Mouse (Mus musculus): ENCODE measurements around the gene Tsacc. TPM values are rescaled to one million over a fixed set of nuclear protein-coding genes. Genes with fewer than 3 reads are reported as not detected.

The Tsacc gene
- polyA plus RNA-seq (2015; fragmentation: Nextera tagmentation; extraction: Ambion mirVana): 8.7 and 9.9 TPM in 2 replicates

DNA sequence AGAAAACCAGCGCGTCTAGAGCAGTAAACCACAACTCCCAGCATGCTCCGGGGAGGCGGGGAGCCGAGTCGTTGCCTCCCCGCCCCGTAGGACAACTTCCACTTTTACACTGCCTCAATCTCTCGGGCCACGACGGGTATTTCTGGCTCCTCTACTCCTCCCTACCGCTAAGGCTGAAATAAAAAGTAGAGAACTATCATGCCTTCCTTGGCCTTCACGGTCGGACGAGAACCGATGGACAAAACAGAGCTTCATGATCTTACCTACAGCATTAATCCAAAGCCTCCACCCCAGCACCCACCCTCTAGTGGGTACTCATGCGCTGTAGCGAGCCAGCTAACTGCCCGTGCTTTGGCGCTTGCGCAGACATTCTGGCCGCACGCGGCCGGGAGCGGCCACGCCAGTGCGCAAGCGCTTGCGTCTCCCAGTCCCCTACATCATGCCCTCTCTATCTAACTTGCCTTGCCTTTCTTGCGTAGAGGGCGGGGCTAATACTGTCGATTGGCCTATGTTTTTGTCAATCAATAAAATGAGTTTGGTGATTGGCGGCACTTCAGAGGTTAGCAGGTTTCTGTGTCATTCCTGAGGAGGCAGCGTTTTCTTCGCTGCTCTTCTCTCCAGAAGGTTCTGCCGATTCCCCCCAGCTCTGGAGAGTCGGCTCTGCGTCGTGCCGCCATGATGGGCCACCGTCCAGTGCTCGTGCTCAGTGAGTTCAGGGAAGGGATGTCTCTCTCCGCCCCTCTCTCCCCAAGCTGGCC lies at the start of gene Tsacc, which contains the start of gene Cct3:
Gene Tsacc, minus strand, starts transcription at position 439 of the 758 bp plus-strand sequence.
Gene Cct3, plus strand, starts transcription at position 556 of the 758 bp plus-strand sequence.
- H3K4me2 ChIP-seq: peak within 1 kb of the TSS; percentile 68
- H3K36me3 ChIP-seq (replicated peaks): peaks cover 23% of the 10 kb centered on the region
- peak; percentile 99 for ATAC-seq (replicated peaks)
- no peaks in the 10 kb centered on the region for H3K27me3 ChIP-seq (replicated peaks)
- H3K9ac ChIP-seq: peak within 1 kb of the TSS; percentile 89
- H3K4me3 ChIP-seq: peak within 1 kb of the TSS; percentile 73
- peak within 1 kb of the TSS; percentile 92 for H3K27ac ChIP-seq
- no peaks in the 10 kb centered on the region for H3K9me3 ChIP-seq
- H3K4me1 ChIP-seq: peaks cover 21% of the 10 kb centered on the region
- under 1% methylated on average over 44 of the region's 44 CpGs for WGBS

DNA sequence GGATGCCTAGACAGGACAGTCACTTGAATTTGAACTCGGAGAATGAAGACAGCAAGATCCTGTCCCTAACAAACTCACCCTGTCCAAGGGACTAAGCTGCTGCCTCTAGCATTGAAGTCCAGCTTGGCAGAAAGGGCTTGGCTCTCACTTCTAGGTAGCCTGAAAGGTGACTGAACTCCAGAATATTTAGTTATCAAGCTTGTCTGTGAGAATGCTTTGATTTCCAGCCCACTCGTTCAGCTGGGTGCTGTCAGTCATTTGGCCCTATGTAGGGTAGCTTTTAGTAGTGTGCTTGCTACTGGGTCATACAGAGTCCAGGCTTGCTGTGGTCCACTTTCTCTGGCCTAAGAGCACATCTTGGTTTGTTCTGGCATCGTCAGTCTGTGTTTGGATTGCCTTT lies 42.2 kb upstream of the Tsacc start:
- H3K9me3 ChIP-seq: no peaks in the 10 kb centered on the region
- no peak overlapping the region for H3K27ac ChIP-seq
- 82% methylated on average over 3 of the region's 3 CpGs for WGBS
- no peak for ATAC-seq (replicated peaks)
- H3K27me3 ChIP-seq (replicated peaks): no peaks in the 10 kb centered on the region
- H3K9ac ChIP-seq: no peak overlapping the region
- H3K4me2 ChIP-seq: no peak overlapping the region
- peaks cover 28% of the 10 kb centered on the region for H3K4me1 ChIP-seq
- no peak overlapping the region for H3K4me3 ChIP-seq
- peaks cover 24% of the 10 kb centered on the region for H3K36me3 ChIP-seq (replicated peaks)

GRCm38 (mm10) chr3:88338316-88338715 lies 41.5 kb upstream of the Tsacc start:
- WGBS: 92% methylated on average over 7 of the region's 7 CpGs
- Histone ChIP-seq H3K36me3 (replicated peaks) (peaks cover 17% of the 10 kb centered on the region), H3K27ac (no peak overlapping the region), H3K4me1 (peaks cover 28% of the 10 kb centered on the region), H3K9ac (no peak overlapping the region), H3K27me3 (replicated peaks) (no peaks in the 10 kb centered on the region), H3K4me3 (no peak overlapping the region), H3K4me2 (no peak overlapping the region), H3K9me3 (no peaks in the 10 kb centered on the region)
- no peak for ATAC-seq (replicated peaks)

DNA sequence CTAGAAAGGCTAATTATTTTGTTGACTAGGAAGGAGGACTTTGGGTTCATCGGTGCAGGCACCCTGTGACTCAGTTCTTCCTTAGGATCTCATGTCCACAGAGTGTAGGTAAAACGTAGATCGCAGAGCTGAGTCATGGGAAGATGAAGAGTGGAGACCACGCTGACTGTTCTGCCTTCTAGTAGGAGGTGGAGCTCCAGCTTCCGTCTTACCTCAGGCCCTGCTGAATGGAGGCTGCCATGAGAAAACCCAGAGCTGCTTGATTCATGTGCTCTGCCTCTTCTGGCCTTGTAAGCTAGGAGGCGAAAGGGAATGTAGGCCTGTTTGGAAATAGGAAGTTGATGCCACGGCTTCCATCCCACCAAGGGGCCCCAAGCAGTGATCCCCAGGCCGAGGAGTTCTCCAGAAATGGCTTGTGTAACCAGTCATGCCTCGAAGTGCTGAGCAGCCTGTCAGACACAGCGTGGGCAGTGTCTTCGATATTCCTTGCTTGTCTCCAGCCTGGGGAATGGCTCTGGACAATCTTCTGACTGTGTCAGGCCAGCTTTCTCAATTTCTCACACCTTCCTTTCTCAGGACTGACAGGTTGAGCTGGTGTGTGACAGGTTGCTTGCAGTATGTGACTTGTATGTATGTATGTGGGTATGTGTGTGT lies 40.7 kb upstream of the Tsacc start:
- no peak overlapping the region for H3K27ac ChIP-seq
- peaks cover 28% of the 10 kb centered on the region for H3K4me1 ChIP-seq
- H3K4me2 ChIP-seq: peak overlapping the region; percentile 68
- WGBS: 87% methylated on average over 11 of the region's 11 CpGs
- H3K27me3 ChIP-seq (replicated peaks): no peaks in the 10 kb centered on the region
- H3K36me3 ChIP-seq (replicated peaks): peaks cover 9% of the 10 kb centered on the region
- no peaks in the 10 kb centered on the region for H3K9me3 ChIP-seq
- H3K4me3 ChIP-seq: peak overlapping the region; percentile 92
- ATAC-seq (replicated peaks): no peak
- no peak overlapping the region for H3K9ac ChIP-seq

- Histone ChIP-seq H3K9me3 (no peaks in the 10 kb centered on the region), H3K9ac (peak within 1 kb of the TSS; percentile 97), H3K4me1 (peaks cover 28% of the 10 kb centered on the region), H3K27me3 (replicated peaks) (no peaks in the 10 kb centered on the region), H3K4me3 (peak within 1 kb of the TSS; percentile 92), H3K4me2 (peak within 1 kb of the TSS; percentile 80), H3K27ac (peak within 1 kb of the TSS; percentile 97), H3K36me3 (replicated peaks) (no peaks in the 10 kb centered on the region)
- peak; percentile 96 for ATAC-seq (replicated peaks)
- 1% methylated on average over 55 of the region's 66 CpGs for WGBS
Observed at GRCm38 (mm10) chr3:88336058-88337013, 39.5 kb upstream of the Tsacc start, which contains the start of the genes Tmem79 and Smg5. Gene Tmem79, minus strand, starts transcription at chr3:88336148. Gene Smg5, plus strand, starts transcription at chr3:88336260.

DNA sequence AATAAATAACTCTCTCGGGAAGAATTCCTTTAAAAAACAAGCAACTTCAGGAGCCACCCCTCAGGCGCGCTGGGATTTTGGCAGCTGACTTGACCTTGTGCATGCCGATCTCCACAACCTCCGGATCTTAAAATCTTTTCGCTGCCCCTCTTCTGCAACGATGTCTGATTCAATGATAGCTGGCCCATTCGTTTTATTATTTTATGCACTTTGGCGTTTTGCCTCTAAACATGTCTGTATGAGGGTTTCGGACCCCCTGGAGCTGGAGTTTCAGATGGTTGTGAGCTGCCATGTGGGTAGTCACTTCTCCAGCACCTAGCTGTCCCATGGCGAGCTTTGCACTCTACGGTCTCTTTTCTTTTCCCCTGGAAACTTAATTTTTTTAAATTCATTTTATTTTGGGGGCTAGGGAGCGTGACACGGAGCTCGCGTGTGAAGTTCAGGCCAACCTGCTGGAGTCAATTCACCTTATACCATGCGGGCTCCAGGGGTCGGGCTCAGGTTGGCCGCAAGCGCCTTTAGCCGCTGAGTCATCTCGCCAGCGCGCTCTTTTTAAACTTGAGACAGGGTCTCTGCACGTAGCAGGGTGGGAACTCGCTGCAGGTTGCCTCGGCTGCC lies 38.7 kb upstream of the Tsacc start:
- ATAC-seq (replicated peaks): peak; percentile 77
- H3K27ac ChIP-seq: peak overlapping the region; percentile 97
- H3K4me2 ChIP-seq: peak overlapping the region; percentile 80
- no peaks in the 10 kb centered on the region for H3K9me3 ChIP-seq
- no peaks in the 10 kb centered on the region for H3K36me3 ChIP-seq (replicated peaks)
- H3K4me3 ChIP-seq: peak overlapping the region; percentile 92
- peak overlapping the region; percentile 54 for H3K9ac ChIP-seq
- WGBS: 1% methylated on average over 27 of the region's 27 CpGs
- H3K4me1 ChIP-seq: peaks cover 28% of the 10 kb centered on the region
- no peaks in the 10 kb centered on the region for H3K27me3 ChIP-seq (replicated peaks)

- no peak for ATAC-seq (replicated peaks)
- Histone ChIP-seq H3K36me3 (replicated peaks) (no peaks in the 10 kb centered on the region), H3K27ac (no peak overlapping the region), H3K4me3 (peak overlapping the region; percentile 92), H3K9ac (peak overlapping the region; percentile 54), H3K4me1 (peaks cover 28% of the 10 kb centered on the region), H3K9me3 (no peaks in the 10 kb centered on the region), H3K4me2 (peak overlapping the region; percentile 80), H3K27me3 (replicated peaks) (no peaks in the 10 kb centered on the region)
- WGBS: 34% methylated on average over 3 of the region's 3 CpGs
Observed at GRCm38 (mm10) chr3:88334902-88335435, 38.2 kb upstream of the Tsacc start.

GRCm38 (mm10) chr3:88334029-88334658 lies 37.3 kb upstream of the Tsacc start:
- H3K9me3 ChIP-seq: no peaks in the 10 kb centered on the region
- H3K27ac ChIP-seq: no peak overlapping the region
- no peak overlapping the region for H3K9ac ChIP-seq
- WGBS: 68% methylated on average over 12 of the region's 12 CpGs
- H3K4me2 ChIP-seq: no peak overlapping the region
- no peak for ATAC-seq (replicated peaks)
- H3K27me3 ChIP-seq (replicated peaks): no peaks in the 10 kb centered on the region
- no peak overlapping the region for H3K4me3 ChIP-seq
- H3K4me1 ChIP-seq: peaks cover 27% of the 10 kb centered on the region
- H3K36me3 ChIP-seq (replicated peaks): no peaks in the 10 kb centered on the region

- WGBS: 26% methylated on average over 2 of the region's 2 CpGs
- Histone ChIP-seq H3K9ac (no peak overlapping the region), H3K36me3 (replicated peaks) (0 out of 2 replicates have a peak, but pooled peaks cover 6% of the 10 kb centered on the region), H3K4me3 (no peak overlapping the region), H3K4me2 (no peak overlapping the region), H3K9me3 (no peaks in the 10 kb centered on the region), H3K27me3 (replicated peaks) (no peaks in the 10 kb centered on the region), H3K27ac (no peak overlapping the region), H3K4me1 (peaks cover 8% of the 10 kb centered on the region)
- ATAC-seq (replicated peaks): no peak
Observed at GRCm38 (mm10) chr3:88331282-88331681, 34.5 kb upstream of the Tsacc start.

GRCm38 (mm10) chr3:88328956-88329355 lies 32.2 kb upstream of the Tsacc start:
- H3K4me2 ChIP-seq: no peak overlapping the region
- no peak overlapping the region for H3K4me3 ChIP-seq
- no peaks in the 10 kb centered on the region for H3K27me3 ChIP-seq (replicated peaks)
- H3K27ac ChIP-seq: no peak overlapping the region
- no peaks in the 10 kb centered on the region for H3K9me3 ChIP-seq
- no peak overlapping the region for H3K9ac ChIP-seq
- 0 out of 2 replicates have a peak, but pooled peaks cover 6% of the 10 kb centered on the region for H3K36me3 ChIP-seq (replicated peaks)
- peaks cover 14% of the 10 kb centered on the region for H3K4me1 ChIP-seq
- no peak for ATAC-seq (replicated peaks)
- WGBS: 88% methylated on average over 5 of the region's 5 CpGs

GRCm38 (mm10) chr3:88324951-88325405 lies 28.2 kb upstream of the Tsacc start, which contains the start of gene Glmp:
Gene Glmp, plus strand, starts transcription at chr3:88325023.
- peak; percentile 84 for ATAC-seq (replicated peaks)
- 1% methylated on average over 10 of the region's 10 CpGs for WGBS
- Histone ChIP-seq H3K9me3 (no peaks in the 10 kb centered on the region), H3K36me3 (replicated peaks) (peaks cover 34% of the 10 kb centered on the region), H3K4me2 (peak within 1 kb of the TSS; percentile 76), H3K4me1 (peaks cover 14% of the 10 kb centered on the region), H3K9ac (peak within 1 kb of the TSS; percentile 73), H3K27me3 (replicated peaks) (no peaks in the 10 kb centered on the region), H3K27ac (no peak within 1 kb of the TSS), H3K4me3 (peak within 1 kb of the TSS; percentile 70)

Measured in midbrain, embryonic 15.5 days (tissue).